Mouse (Mus musculus) mouse trophoblast stem cell (cell line): ENCODE measurements around the gene Rpl10a.
"Not testable (repeated sequence)": the region's sequence is repeated elsewhere in the genome, so short reads cannot be mapped to it uniquely, and the experiment has no call there.

Experiments used
- in situ Hi-C, 2 experiments: fragments of 300-500 bp; cut with MseI, MboI; formaldehyde crosslinking; loops; 2 replicates in 1 of 2; 3 replicates in 1 of 2; pipeline ENCODE4 v1.15.1; 2025

Gene Rpl10a

GRCm38 (mm10) chr17:28358576-28359261, 30.4 kb downstream of the Rpl10a start:
- in situ Hi-C loops: not testable (repeated sequence)

GRCm38 (mm10) chr17:28360531-28361277, 32.4 kb downstream of the Rpl10a start:
- in situ Hi-C loops: no loop called here

GRCm38 (mm10) chr17:28361921-28362652, 33.8 kb downstream of the Rpl10a start:
- in situ Hi-C loops: no loop called here

- in situ Hi-C loops: no loop called here
Observed at GRCm38 (mm10) chr17:28362653-28363292, 34.5 kb downstream of the Rpl10a start.

GRCm38 (mm10) chr17:28363507-28363906, 35.2 kb downstream of the Rpl10a start:
- in situ Hi-C loops: no loop called here

- in situ Hi-C loops: no loop called here
Observed at GRCm38 (mm10) chr17:28365122-28365521, 36.9 kb downstream of the Rpl10a start, which contains the start of gene Tulp1. Tulp1 (minus strand) TSS chr17:28365222.

- in situ Hi-C loops: no loop called here
Observed at GRCm38 (mm10) chr17:28368449-28368848, 40.2 kb downstream of the Rpl10a start.

GRCm38 (mm10) chr17:28369056-28369455, 40.8 kb downstream of the Rpl10a start:
- in situ Hi-C loops: no loop called here

- in situ Hi-C loops: no loop called here
Observed at GRCm38 (mm10) chr17:28371286-28371685, 43.0 kb downstream of the Rpl10a start.

- in situ Hi-C loops: no loop called here
Observed at GRCm38 (mm10) chr17:28371941-28372340, 43.7 kb downstream of the Rpl10a start.

- in situ Hi-C loops: no loop called here
Observed at GRCm38 (mm10) chr17:28373821-28374220, 45.5 kb downstream of the Rpl10a start.

- in situ Hi-C loops: no loop called here
Observed at GRCm38 (mm10) chr17:28374494-28374893, 46.2 kb downstream of the Rpl10a start.

- in situ Hi-C loops: no loop called here
Observed at GRCm38 (mm10) chr17:28375592-28376061, 47.4 kb downstream of the Rpl10a start.

- in situ Hi-C loops: no loop called here
Observed at GRCm38 (mm10) chr17:28380255-28380654, 52.0 kb downstream of the Rpl10a start.
